Mouse (Mus musculus) liver, adult 2 months (tissue): ENCODE data around the gene Prss53. TPM values are rescaled to one million over a fixed set of nuclear protein-coding genes. Genes with fewer than 3 reads are reported as not detected.
"Not testable (repeated sequence)": the region's sequence is repeated elsewhere in the genome, so short reads cannot be mapped to it uniquely, and the experiment has no call there.

Source experiments
- DNase-seq: peaks from one replicate; pipeline ENCODE4 v3.0.0-alpha.2; 2011; ENCODE audit warnings: low read depth, low spot score; ENCODE audit errors: extremely low read depth
- H3K27ac ChIP-seq: fragments of 200-500 bp; replicated peaks from 2 replicates; pipeline ENCODE4 v1.5.1; 2012; ENCODE audit warnings: low read depth, mild to moderate bottlenecking, control low read depth, inconsistent platforms, low read length; ENCODE audit not compliant: insufficient read depth
- H3K27me3 ChIP-seq: fragments of 200-500 bp; 2 replicates; pipeline ENCODE4 v1.6.1; 2012; ENCODE audit warnings: mild to moderate bottlenecking, moderate library complexity, low read length, inconsistent platforms; ENCODE audit not compliant: control insufficient read depth, insufficient read depth
- H3K36me3 ChIP-seq: fragments of 200-500 bp; 2 replicates; pipeline ENCODE4 v1.6.1; 2012; ENCODE audit warnings: low read length, inconsistent platforms; ENCODE audit not compliant: control insufficient read depth, insufficient read depth
- H3K4me1 ChIP-seq: fragments of 200-500 bp; 2 replicates; pipeline ENCODE4 v1.6.1; 2011; ENCODE audit warnings: low read length; ENCODE audit not compliant: control insufficient read depth, insufficient read depth
- H3K4me3 ChIP-seq: fragments of 200-500 bp; 2 replicates; pipeline ENCODE4 v1.5.1; 2011; ENCODE audit warnings: low read depth, mild to moderate bottlenecking, control low read depth, low read length, moderate library complexity; ENCODE audit not compliant: insufficient read depth
- H3K79me2 ChIP-seq: fragments of 200-500 bp; 2 replicates; pipeline ENCODE4 v1.6.1; 2012; ENCODE audit warnings: inconsistent platforms, mild to moderate bottlenecking, low read length, moderate library complexity; ENCODE audit not compliant: control insufficient read depth, insufficient read depth
- H3K9ac ChIP-seq: fragments of 200-500 bp; 2 replicates; pipeline ENCODE4 v1.6.1; 2012; ENCODE audit warnings: low read depth, mild to moderate bottlenecking, control low read depth, inconsistent platforms, low read length
- CTCF ChIP-seq: fragments of 200-500 bp; IDR thresholded peaks from 2 replicates; pipeline ENCODE4 v1.5.1; 2011; ENCODE audit warnings: low read depth, low read length, control low read depth
- POLR2A ChIP-seq: fragments of 200-500 bp; IDR thresholded peaks from 2 replicates; pipeline ENCODE4 v1.6.1; 2011; ENCODE audit warnings: low read length, control low read depth; ENCODE audit not compliant: insufficient read depth; ENCODE audit errors: extremely low read depth
- WGBS: fragments of 180-500 bp; shearing (Covaris S2); methylation state at CpG from one replicate; pipeline ENCODE4 v1.1.7; 2018; 5-methylcytosine and 5-hydroxymethylcytosine counted together
- polyA plus RNA-seq: library from polyadenylated mRNA; depleted of rRNA; stranded (reverse); fragments of >200 nt; gene quantifications from 2 replicates; pipeline ENCODE4 v1.2.3, GENCODE M21; 2012; rRNA removed
- total RNA-seq: library from RNA; depleted of rRNA; stranded (reverse); fragments of >200 nt; gene quantifications from 2 replicates; pipeline ENCODE4 v1.2.3, GENCODE M21; 2014; rRNA removed

Prss53 gene
- total and polyA plus RNA-seq, 2 experiments: 2.3 to 12.0 TPM

DNA sequence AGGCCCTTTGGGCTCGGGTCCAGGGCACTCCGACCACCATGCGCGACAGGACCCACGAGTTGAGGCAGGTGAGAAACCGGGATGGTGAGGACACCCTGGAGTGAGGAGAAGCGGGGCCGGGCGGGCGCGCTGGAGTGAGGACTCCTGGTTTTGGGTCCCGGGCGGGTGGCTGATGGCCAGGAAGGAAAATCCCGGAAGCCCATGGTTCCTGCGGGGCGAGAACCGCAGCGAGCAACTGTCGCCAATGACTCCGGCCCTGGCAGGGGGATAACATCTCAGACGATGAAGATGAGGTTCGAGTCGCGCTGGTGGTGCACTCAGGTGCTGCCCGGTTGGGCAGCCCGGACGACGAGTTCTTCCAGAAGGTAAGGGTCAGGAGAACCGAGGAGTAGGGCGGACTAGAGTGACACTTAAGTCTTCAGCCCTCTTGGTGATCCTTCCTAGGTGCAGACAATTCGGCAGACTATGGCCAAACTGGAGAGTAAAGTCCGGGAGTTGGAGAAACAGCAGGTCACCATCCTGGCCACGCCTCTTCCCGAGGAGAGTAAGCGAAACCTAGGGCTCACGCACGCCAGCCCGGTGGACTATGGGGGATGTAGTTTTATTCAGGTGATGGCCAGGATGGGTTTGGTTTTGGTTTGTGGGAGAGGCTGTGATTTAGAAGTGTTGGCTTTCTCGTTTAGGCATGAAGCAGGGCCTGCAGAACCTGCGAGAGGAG lies 48.6 kb downstream of the Prss53 start:
- H3K4me3 ChIP-seq: peak overlapping the region; percentile 77
- H3K36me3 ChIP-seq: peaks cover 2% of the 10 kb centered on the region; the same call in 1 of the 2 replicates
- no peaks in the 10 kb centered on the region for H3K27me3 ChIP-seq
- peak; percentile 93 for DNase-seq
- H3K4me1 ChIP-seq: peaks cover 6% of the 10 kb centered on the region; the same call in 1 of the 2 replicates
- peak; percentile 82; the same call in 1 of the 2 replicates for TF ChIP-seq POLR2A
- TF ChIP-seq CTCF: no peak
- peak overlapping the region; percentile 90 for H3K9ac ChIP-seq
- 1% methylated on average over 40 of the region's 40 CpGs for WGBS
- H3K79me2 ChIP-seq: no peaks in the 10 kb centered on the region
- H3K27ac ChIP-seq: peak overlapping the region; percentile 95

DNA sequence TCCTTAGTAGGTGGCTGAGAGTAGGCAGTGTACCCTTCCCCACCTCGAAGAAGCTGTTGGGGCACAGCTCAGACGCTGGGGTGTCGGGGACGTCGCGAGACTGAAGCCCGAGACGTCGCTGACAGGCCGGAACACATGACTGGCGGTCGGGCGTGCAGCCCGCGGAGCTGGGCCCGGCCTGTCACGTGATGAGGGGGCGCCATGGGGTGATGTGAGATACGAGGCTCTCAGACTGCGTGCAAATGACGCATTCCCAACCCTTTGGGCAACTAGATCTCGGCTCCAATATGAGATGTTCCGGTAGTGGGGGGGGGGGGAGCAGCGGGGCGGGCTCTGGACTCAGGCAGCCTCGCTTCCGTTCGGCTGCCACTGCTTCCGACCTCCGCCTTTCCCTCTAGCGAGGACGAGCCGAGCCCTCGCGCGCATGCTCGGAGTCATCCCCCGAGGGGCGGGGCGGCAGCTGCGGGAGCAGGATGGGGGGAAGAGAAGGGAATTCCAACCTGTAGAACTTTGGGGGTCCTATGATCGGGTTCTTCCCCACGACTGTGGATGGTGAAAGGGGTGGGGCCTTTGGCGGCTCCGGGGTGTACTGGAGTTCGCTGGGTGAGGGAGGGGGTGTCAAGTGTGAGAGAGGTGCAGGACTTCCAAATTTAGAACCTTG lies 49.3 kb downstream of the Prss53 start:
- peak; percentile 88 for DNase-seq
- peak overlapping the region; percentile 90 for H3K9ac ChIP-seq
- WGBS: under 1% methylated on average over 45 of the region's 46 CpGs

DNA sequence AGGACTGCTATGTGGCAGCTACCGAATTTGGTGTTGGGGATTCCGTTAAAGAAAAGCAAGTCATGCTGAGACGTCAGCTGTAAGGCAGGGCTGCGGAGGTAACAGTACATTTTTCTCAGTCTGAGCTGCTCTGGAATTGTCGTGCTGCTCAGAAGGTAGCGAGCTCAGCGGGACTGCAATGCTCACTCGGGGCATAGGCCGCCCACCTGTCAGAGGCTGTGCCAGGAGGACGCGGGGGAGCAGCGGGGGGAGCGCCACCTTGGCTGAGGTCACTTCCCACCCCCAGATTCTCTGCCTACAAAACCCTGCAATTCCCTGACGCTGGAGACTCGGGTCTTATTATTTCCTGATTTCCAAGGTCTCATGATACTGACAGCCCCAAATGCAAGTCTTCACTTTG lies 49.9 kb downstream of the Prss53 start:
- Histone ChIP-seq H3K27ac (peak overlapping the region; percentile 74), H3K27me3 (no peaks in the 10 kb centered on the region), H3K9ac (peak overlapping the region; percentile 81), H3K4me3 (peak overlapping the region; percentile 77), H3K36me3 (peaks cover 2% of the 10 kb centered on the region; the same call in 1 of the 2 replicates), H3K79me2 (no peaks in the 10 kb centered on the region), H3K4me1 (peaks cover 6% of the 10 kb centered on the region; the same call in 1 of the 2 replicates)
- TF ChIP-seq POLR2A (no peak), CTCF (no peak)
- whole genome bisulfite sequencing: 3% methylated on average over 15 of the region's 15 CpGs
- DNase-seq: peak; percentile 36

More for the DNA sequence above, 49.3 kb downstream of the Prss53 start:
- H3K79me2 ChIP-seq: no peaks in the 10 kb centered on the region
- peaks cover 6% of the 10 kb centered on the region; the same call in 1 of the 2 replicates for H3K4me1 ChIP-seq
- TF ChIP-seq POLR2A (peak; percentile 61; the same call in 1 of the 2 replicates), CTCF (no peak)
- H3K27ac ChIP-seq: peak overlapping the region; percentile 95
- H3K4me3 ChIP-seq: peak overlapping the region; percentile 77
- H3K27me3 ChIP-seq: no peaks in the 10 kb centered on the region
- H3K36me3 ChIP-seq: peaks cover 2% of the 10 kb centered on the region; the same call in 1 of the 2 replicates

DNA sequence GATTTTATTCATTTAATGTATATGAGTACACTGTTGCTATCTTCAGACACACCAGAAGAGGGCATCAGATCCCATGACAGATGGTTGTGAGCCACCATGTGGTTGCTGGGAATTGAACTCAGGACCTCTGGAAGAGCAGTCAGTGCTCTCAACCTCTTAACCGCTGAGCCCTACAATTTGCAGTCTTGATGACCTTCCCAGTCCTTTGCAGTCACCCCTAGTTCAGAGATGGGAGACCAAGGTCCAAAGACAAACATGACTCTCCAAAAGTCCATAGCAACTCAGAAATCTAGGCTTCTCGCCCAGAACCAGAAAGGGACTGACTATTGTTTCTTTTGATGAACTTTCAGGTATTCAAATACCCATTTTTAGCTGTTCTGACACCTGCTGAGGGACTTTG lies 50.7 kb downstream of the Prss53 start:
- not testable (repeated sequence) for H3K27me3 ChIP-seq, H3K4me1 ChIP-seq, H3K9ac ChIP-seq, H3K79me2 ChIP-seq, H3K27ac ChIP-seq, H3K4me3 ChIP-seq, H3K36me3 ChIP-seq
- peak; percentile 88 for DNase-seq
- 22% methylated on average over 2 of the region's 2 CpGs for WGBS

DNA sequence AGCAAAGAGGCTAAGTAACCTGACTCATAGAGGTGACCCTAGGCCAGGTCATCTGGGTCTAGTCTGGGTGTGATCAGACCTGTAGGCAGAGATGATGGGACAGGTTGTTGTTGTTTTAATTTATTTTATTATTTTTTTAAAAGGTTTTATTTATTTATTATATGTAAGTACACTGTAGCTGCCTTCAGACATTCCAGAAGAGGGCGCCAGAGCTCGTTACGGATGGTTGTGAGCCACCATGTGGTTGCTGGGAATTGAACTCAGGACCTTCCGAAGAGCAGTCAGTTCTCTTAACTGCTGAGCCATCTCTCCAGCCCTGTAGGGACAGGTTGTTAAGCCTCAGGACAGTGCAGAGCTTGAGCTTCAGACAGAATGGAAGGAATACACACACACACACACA lies 52.9 kb downstream of the Prss53 start:
- H3K9ac ChIP-seq: not testable (repeated sequence)

DNA sequence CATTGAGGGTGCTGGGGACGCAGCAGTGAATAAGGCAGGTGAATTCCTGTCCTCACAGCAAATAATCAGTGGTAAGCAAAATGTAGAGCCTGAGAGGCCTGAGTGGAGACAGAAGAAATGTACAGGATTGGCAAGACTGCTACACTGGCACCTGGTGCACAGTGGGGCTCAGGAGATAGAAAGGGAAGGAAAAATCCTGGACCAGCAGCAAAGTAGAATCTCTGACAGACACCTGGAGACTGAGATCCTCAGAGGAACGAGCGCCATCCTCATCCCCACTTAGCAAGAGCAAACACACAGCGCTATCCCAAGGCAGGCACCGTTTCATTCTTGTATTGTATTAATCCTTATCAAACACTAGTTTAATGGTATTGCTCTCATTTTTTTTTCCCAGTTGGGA lies 53.3 kb downstream of the Prss53 start:
- TF ChIP-seq POLR2A: no peak
- TF ChIP-seq CTCF: no peak
- 99% methylated on average over 5 of the region's 5 CpGs for WGBS
- no peaks in the 10 kb centered on the region for H3K36me3 ChIP-seq
- H3K27me3 ChIP-seq: no peaks in the 10 kb centered on the region
- H3K9ac ChIP-seq: no peak overlapping the region
- no peak overlapping the region for H3K4me3 ChIP-seq
- DNase-seq: no peak
- no peaks in the 10 kb centered on the region for H3K79me2 ChIP-seq
- H3K27ac ChIP-seq: no peak overlapping the region
- H3K4me1 ChIP-seq: peaks cover 4% of the 10 kb centered on the region; the same call in 1 of the 2 replicates

More for the DNA sequence above, 52.9 kb downstream of the Prss53 start:
- DNase-seq, H3K79me2 ChIP-seq, H3K36me3 ChIP-seq, H3K27me3 ChIP-seq, H3K4me1 ChIP-seq, H3K27ac ChIP-seq, H3K4me3 ChIP-seq: not testable (repeated sequence)
- WGBS: 85% methylated on average over 4 of the region's 4 CpGs
- TF ChIP-seq CTCF: 0 out of 2 replicates have a peak, but pooled peaks have one; percentile 1

Other genes with a start within 250 kb of the Prss53 start
- gene Bcl7c, start 182.0 kb downstream of the Prss53 start, total RNA-seq: 7.3 and 7.6 TPM in 2 replicates
- 20.0 and 23.2 TPM in 2 replicates for gene Bcl7c, start 182.0 kb downstream of the Prss53 start, polyA plus RNA-seq
- gene Ctf1, start 178.2 kb downstream of the Prss53 start, total RNA-seq: 2.7 and 4.4 TPM in 2 replicates
- 10.5 and 15.9 TPM in 2 replicates for gene Ctf1, start 178.2 kb downstream of the Prss53 start, polyA plus RNA-seq
- not detected in 2 replicates for gene Ctf2, start 158.8 kb downstream of the Prss53 start, total RNA-seq
- gene Ctf2, start 158.8 kb downstream of the Prss53 start, polyA plus RNA-seq: not detected in 2 replicates
- 1.9 and 2.4 TPM in 2 replicates for gene Fbxl19, start 146.4 kb downstream of the Prss53 start, total RNA-seq
- 3.9 and 4.7 TPM in 2 replicates for gene Fbxl19, start 146.4 kb downstream of the Prss53 start, polyA plus RNA-seq
- 10.2 and 14.7 TPM in 2 replicates for gene Orai3, start 121.2 kb downstream of the Prss53 start, total RNA-seq
- 21.1 and 26.6 TPM in 2 replicates for gene Orai3, start 121.2 kb downstream of the Prss53 start, polyA plus RNA-seq
- gene Setd1a, start 114.3 kb downstream of the Prss53 start, total RNA-seq: 2.6 and 5.4 TPM in 2 replicates
- gene Setd1a, start 114.3 kb downstream of the Prss53 start, polyA plus RNA-seq: 5.5 and 7.8 TPM in 2 replicates
- not detected in 2 replicates for gene Gm49388, start 105.4 kb downstream of the Prss53 start, total RNA-seq
- gene Gm49388, start 105.4 kb downstream of the Prss53 start, polyA plus RNA-seq: not detected in 2 replicates
- 458 and 477 TPM in 2 replicates for gene Hsd3b7, start 90.4 kb downstream of the Prss53 start, total RNA-seq
- 1,150 and 1,162 TPM in 2 replicates for gene Hsd3b7, start 90.4 kb downstream of the Prss53 start, polyA plus RNA-seq
- 16.7 and 18.5 TPM in 2 replicates for gene Stx4a, start 66.7 kb downstream of the Prss53 start, total RNA-seq
- gene Stx4a, start 66.7 kb downstream of the Prss53 start, polyA plus RNA-seq: 34.7 and 38.3 TPM in 2 replicates
- gene Stx1b, start 66.4 kb downstream of the Prss53 start, total RNA-seq: 0.55 and 0.87 TPM in 2 replicates
- gene Stx1b, start 66.4 kb downstream of the Prss53 start, polyA plus RNA-seq: 7.9 TPM in 2 replicates
- 8.8 and 11.5 TPM in 2 replicates for gene Zfp646, start 14.7 kb downstream of the Prss53 start, total RNA-seq
- 6.0 and 7.4 TPM in 2 replicates for gene Zfp646, start 14.7 kb downstream of the Prss53 start, polyA plus RNA-seq
- 0.65 and 0.94 TPM in 2 replicates for gene Zfp668, start 14.1 kb downstream of the Prss53 start, total RNA-seq
- 2.1 and 2.2 TPM in 2 replicates for gene Zfp668, start 14.1 kb downstream of the Prss53 start, polyA plus RNA-seq
- not detected in 2 replicates for gene Gm21974, start 4.5 kb upstream of the Prss53 start, total RNA-seq
- gene Gm21974, start 4.5 kb upstream of the Prss53 start, polyA plus RNA-seq: not detected in 2 replicates
- gene Vkorc1, start 4.6 kb upstream of the Prss53 start, total RNA-seq: 261 and 316 TPM in 2 replicates
- 833 and 889 TPM in 2 replicates for gene Vkorc1, start 4.6 kb upstream of the Prss53 start, polyA plus RNA-seq
- gene Bckdk, start 13.1 kb upstream of the Prss53 start, total RNA-seq: 8.2 and 12.0 TPM in 2 replicates
- 17.5 and 19.8 TPM in 2 replicates for gene Bckdk, start 13.1 kb upstream of the Prss53 start, polyA plus RNA-seq
- gene Kat8, start 21.5 kb upstream of the Prss53 start, total RNA-seq: 15.8 and 18.3 TPM in 2 replicates
- 11.5 and 12.6 TPM in 2 replicates for gene Kat8, start 21.5 kb upstream of the Prss53 start, polyA plus RNA-seq
- 2.9 and 5.9 TPM in 2 replicates for gene Prss8, start 39.1 kb upstream of the Prss53 start, total RNA-seq
- 3.8 and 8.6 TPM in 2 replicates for gene Prss8, start 39.1 kb upstream of the Prss53 start, polyA plus RNA-seq
- gene Prss36, start 55.8 kb upstream of the Prss53 start, total RNA-seq: 8.1 and 8.7 TPM in 2 replicates
- gene Prss36, start 55.8 kb upstream of the Prss53 start, polyA plus RNA-seq: 17.2 and 18.2 TPM in 2 replicates
- gene Fus, start 76.5 kb upstream of the Prss53 start, total RNA-seq: 28.6 and 31.5 TPM in 2 replicates
- gene Fus, start 76.5 kb upstream of the Prss53 start, polyA plus RNA-seq: 64.8 and 102 TPM in 2 replicates
- 1.5 and 2.8 TPM in 2 replicates for gene Pycard, start 102.9 kb upstream of the Prss53 start, total RNA-seq
- 4.5 and 5.0 TPM in 2 replicates for gene Pycard, start 102.9 kb upstream of the Prss53 start, polyA plus RNA-seq
- gene Trim72, start 113.0 kb upstream of the Prss53 start, total RNA-seq: 0.28 TPM in 1 of 2 replicates, not detected in the other
- gene Trim72, start 113.0 kb upstream of the Prss53 start, polyA plus RNA-seq: 0.15 and 0.19 TPM in 2 replicates
- 0.60 and 0.65 TPM in 2 replicates for gene Itgam, start 171.7 kb upstream of the Prss53 start, total RNA-seq
- 0.29 and 0.83 TPM in 2 replicates for gene Itgam, start 171.7 kb upstream of the Prss53 start, polyA plus RNA-seq
- not detected in 2 replicates for gene Gm49368, start 171.7 kb upstream of the Prss53 start, total RNA-seq
- 0.09 TPM in 1 of 2 replicates, not detected in the other for gene Gm49368, start 171.7 kb upstream of the Prss53 start, polyA plus RNA-seq
- gene Itgax, start 238.6 kb upstream of the Prss53 start, total RNA-seq: 0.46 and 0.74 TPM in 2 replicates
- gene Itgax, start 238.6 kb upstream of the Prss53 start, polyA plus RNA-seq: 0.16 and 0.56 TPM in 2 replicates